Mouse (Mus musculus) heart, embryonic 10.5 days (tissue): ENCODE measurements around the gene Ifna9. TPM values are rescaled to one million over a fixed set of nuclear protein-coding genes. Genes with fewer than 3 reads are reported as not detected.
"Not testable (repeated sequence)": the region's sequence is repeated elsewhere in the genome, so short reads cannot be mapped to it uniquely, and the experiment has no call there.

Source experiments
- DNase-seq: peaks from one replicate; pipeline ENCODE4 v3.0.0-alpha.2; 2017; ENCODE audit warnings: low spot score
- H3K27ac ChIP-seq: fragments of 300-500 bp; sonication (generic); 2 replicates; pipeline ENCODE4 v1.5.1; 2016; ENCODE audit warnings: mild to moderate bottlenecking
- H3K27me3 ChIP-seq: fragments of 300-500 bp; sonication (generic); 2 replicates; pipeline ENCODE4 v1.6.1; 2016; ENCODE audit warnings: mild to moderate bottlenecking; ENCODE audit not compliant: poor library complexity, insufficient read depth, severe bottlenecking
- H3K36me3 ChIP-seq: fragments of 300-500 bp; sonication (generic); 2 replicates; pipeline ENCODE4 v1.6.1; 2016; ENCODE audit warnings: mild to moderate bottlenecking, moderate library complexity
- H3K4me1 ChIP-seq: fragments of 300-500 bp; sonication (generic); 2 replicates; pipeline ENCODE4 v1.6.1; 2016; ENCODE audit warnings: mild to moderate bottlenecking
- H3K4me3 ChIP-seq: fragments of 300-500 bp; sonication (generic); 2 replicates; pipeline ENCODE4 v1.5.1; 2016; ENCODE audit warnings: mild to moderate bottlenecking, moderate library complexity
- H3K9me3 ChIP-seq: fragments of 300-500 bp; sonication (generic); 2 replicates; pipeline ENCODE4 v1.6.1; 2016; ENCODE audit warnings: mild to moderate bottlenecking, moderate library complexity
- WGBS: fragments of 180-500 bp; shearing (Covaris S2); methylation state at CpG from one replicate; pipeline ENCODE4 v1.1.7; 2016; 5-methylcytosine and 5-hydroxymethylcytosine counted together
- polyA plus RNA-seq: library from polyadenylated mRNA; unstranded; fragments of >200 nt; fragmentation: Nextera tagmentation; extraction: Ambion mirVana; gene quantifications from 2 replicates; pipeline ENCODE4 v1.2.1, GENCODE M21; 2016

Gene Ifna9
- not detected in 2 replicates for polyA plus RNA-seq

GRCm38 (mm10) chr4:88592285-88592684 lies at the start of gene Ifna9:
Gene Ifna9 (minus strand): TSS chr4:88592385.
- no peaks in the 10 kb centered on the region for H3K4me1 ChIP-seq
- H3K9me3 ChIP-seq, result no peaks in the 10 kb centered on the region
- H3K27me3 ChIP-seq, result no peaks in the 10 kb centered on the region
- no peak within 1 kb of the TSS for H3K4me3 ChIP-seq
- H3K36me3 ChIP-seq, result no peaks in the 10 kb centered on the region
- 74% methylated on average over 1 of the region's 1 CpGs for WGBS
- H3K27ac ChIP-seq, result no peak within 1 kb of the TSS
- DNase-seq, result no peak

DNA sequence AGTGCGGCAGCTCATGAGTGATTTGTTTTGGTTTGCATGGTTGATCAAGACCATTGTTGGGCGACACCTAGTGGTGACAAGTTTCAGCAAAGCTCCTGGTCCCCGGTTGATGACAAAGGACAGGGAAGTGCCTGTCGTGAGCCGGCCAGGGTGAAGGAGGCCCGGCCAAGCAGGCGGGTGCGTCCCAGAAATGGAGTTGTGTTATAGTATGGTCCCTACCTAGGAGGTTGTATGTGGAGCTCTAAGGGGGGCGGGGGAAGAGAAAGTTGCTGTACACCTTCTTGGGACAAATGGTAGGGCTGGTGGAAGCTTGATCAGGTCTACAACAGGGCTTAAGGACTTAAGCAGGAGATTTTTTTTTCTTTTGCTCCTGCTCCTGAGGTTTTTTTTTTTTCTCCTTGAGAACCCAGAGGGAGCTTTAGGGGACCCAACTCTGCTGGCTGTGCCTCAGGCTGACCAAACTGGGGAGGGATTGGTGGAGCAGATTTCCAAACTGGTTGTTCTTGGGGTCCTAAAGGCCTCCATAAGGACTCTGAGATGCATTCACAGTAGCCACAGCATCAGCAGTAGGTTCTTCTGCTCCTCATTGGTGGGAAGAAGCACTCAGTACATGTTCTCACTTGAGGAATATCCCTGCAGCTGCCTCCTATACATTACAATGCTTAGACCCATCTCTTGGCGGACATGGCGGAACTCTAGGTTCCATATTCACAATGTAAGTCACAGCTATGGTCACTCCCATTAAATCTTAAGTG lies 49.1 kb upstream of the Ifna9 start:
- peak; percentile 93 for DNase-seq
- no peaks in the 10 kb centered on the region for H3K27me3 ChIP-seq
- no peaks in the 10 kb centered on the region for H3K36me3 ChIP-seq
- H3K27ac ChIP-seq, result no peak overlapping the region
- peak overlapping the region; percentile 53 for H3K4me3 ChIP-seq
- H3K9me3 ChIP-seq, result no peaks in the 10 kb centered on the region
- no peaks in the 10 kb centered on the region for H3K4me1 ChIP-seq
- WGBS, result 22% methylated on average over 11 of the region's 11 CpGs

GRCm38 (mm10) chr4:88640704-88641076 lies 48.5 kb upstream of the Ifna9 start:
- no peak for DNase-seq
- 70% methylated on average over 8 of the region's 8 CpGs for whole genome bisulfite sequencing
- Histone ChIP-seq H3K9me3 (no peaks in the 10 kb centered on the region), H3K27ac (no peak overlapping the region), H3K36me3 (no peaks in the 10 kb centered on the region), H3K4me3 (peak overlapping the region; percentile 53), H3K4me1 (no peaks in the 10 kb centered on the region), H3K27me3 (no peaks in the 10 kb centered on the region)

- H3K27me3 ChIP-seq, result no peaks in the 10 kb centered on the region
- no peaks in the 10 kb centered on the region for H3K4me1 ChIP-seq
- no peak within 1 kb of the TSS for H3K27ac ChIP-seq
- no peaks in the 10 kb centered on the region for H3K9me3 ChIP-seq
- no peak for DNase-seq
- WGBS, result 85% methylated on average over 4 of the region's 4 CpGs
- H3K4me3 ChIP-seq, result no peak within 1 kb of the TSS
- no peaks in the 10 kb centered on the region for H3K36me3 ChIP-seq
These were observed 42.1 kb upstream of the Ifna9 start, which contains the start of gene C87499 for GRCm38 (mm10) chr4:88634311-88634710. Gene C87499 (minus strand): TSS chr4:88634411.

DNA sequence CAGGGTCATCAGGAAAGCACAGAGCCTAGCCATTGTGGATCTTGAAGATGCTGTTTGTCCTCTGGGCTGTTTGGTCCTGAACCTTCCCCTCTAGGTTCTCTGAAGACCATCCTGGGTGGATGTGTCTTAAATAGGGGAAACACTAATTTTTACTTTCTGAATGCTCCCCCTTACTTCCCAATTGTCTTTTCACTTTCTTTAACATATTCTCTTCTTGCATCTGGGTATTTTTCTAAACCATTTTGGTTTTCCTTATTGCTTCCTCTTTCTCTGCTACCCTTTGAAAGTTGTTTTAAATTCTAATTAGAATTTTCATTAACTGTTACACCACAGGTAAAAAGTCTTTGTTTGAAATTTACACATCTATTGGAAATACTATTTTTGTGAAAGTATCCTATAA lies 11.1 kb upstream of the Ifna9 start, which contains the start of gene Ifna12:
Gene Ifna12 (minus strand): TSS at position 101 of the 400 bp plus-strand sequence.
- H3K36me3 ChIP-seq, result no peaks in the 10 kb centered on the region
- DNase-seq, result no peak
- H3K27me3 ChIP-seq, result no peaks in the 10 kb centered on the region
- H3K27ac ChIP-seq, result no peak within 1 kb of the TSS
- no peak within 1 kb of the TSS for H3K4me3 ChIP-seq
- H3K4me1 ChIP-seq, result no peaks in the 10 kb centered on the region
- H3K9me3 ChIP-seq, result no peaks in the 10 kb centered on the region

DNA sequence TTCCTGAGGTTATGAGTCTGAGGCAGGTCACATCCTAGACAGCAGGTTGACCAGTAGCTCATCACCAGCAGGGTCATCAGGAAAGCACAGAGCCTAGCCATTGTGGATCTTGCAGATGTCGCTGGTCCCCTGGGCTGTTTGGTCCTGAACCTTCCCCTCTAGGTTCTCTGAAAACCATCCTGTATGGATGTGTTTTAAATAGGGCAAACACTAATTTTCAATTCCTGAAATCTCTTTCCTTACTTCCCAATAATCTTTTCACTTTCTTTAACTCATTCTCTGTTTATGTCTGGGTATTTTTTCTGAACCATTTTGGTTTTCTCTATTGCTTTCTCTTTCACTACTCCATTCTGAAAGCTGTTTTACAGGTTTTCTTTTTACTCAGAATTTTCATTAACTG lies 20.5 kb downstream of the Ifna9 start, which contains the start of gene Ifna14:
Gene Ifna14 (minus strand): TSS at position 101 of the 400 bp plus-strand sequence.
- no peak within 1 kb of the TSS for H3K27ac ChIP-seq
- no peak for DNase-seq
- 67% methylated on average over 1 of the region's 1 CpGs for WGBS
- no peaks in the 10 kb centered on the region for H3K9me3 ChIP-seq
- no peaks in the 10 kb centered on the region for H3K4me1 ChIP-seq
- no peaks in the 10 kb centered on the region for H3K36me3 ChIP-seq
- no peaks in the 10 kb centered on the region for H3K27me3 ChIP-seq
- H3K4me3 ChIP-seq, result no peak within 1 kb of the TSS

DNA sequence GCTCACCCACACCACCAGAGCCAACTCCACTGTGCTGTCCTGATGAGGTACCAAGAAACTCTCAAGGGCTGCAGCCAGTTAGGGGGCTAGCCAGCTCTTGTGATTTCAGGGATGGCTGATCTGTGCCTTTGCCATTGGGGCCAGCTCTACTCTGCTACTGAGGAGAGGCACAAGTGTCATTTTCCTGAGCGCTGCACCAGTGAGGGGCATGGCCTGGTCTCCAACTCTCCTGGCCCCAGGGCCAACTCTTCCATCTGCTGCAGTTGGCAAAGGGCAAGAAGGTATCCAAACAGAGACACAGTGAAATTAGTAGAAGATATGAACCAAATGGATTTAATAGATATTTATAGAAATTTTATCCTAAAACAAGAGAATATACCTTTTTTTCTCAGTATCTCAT lies 30.4 kb downstream of the Ifna9 start:
- DNase-seq, result no peak
- no peak overlapping the region for H3K27ac ChIP-seq
- no peaks in the 10 kb centered on the region for H3K9me3 ChIP-seq
- no peaks in the 10 kb centered on the region for H3K27me3 ChIP-seq
- 94% methylated on average over 1 of the region's 1 CpGs for WGBS
- no peaks in the 10 kb centered on the region for H3K36me3 ChIP-seq
- no peak overlapping the region for H3K4me3 ChIP-seq
- H3K4me1 ChIP-seq, result no peaks in the 10 kb centered on the region

- H3K36me3 ChIP-seq, H3K27ac ChIP-seq, H3K4me1 ChIP-seq, H3K27me3 ChIP-seq, H3K4me3 ChIP-seq, H3K9me3 ChIP-seq, DNase-seq: not testable (repeated sequence)
These were observed 34.0 kb downstream of the Ifna9 start, which contains the start of gene Ifna15 for GRCm38 (mm10) chr4:88558145-88558544. Gene Ifna15 (minus strand): TSS chr4:88558245.

DNA sequence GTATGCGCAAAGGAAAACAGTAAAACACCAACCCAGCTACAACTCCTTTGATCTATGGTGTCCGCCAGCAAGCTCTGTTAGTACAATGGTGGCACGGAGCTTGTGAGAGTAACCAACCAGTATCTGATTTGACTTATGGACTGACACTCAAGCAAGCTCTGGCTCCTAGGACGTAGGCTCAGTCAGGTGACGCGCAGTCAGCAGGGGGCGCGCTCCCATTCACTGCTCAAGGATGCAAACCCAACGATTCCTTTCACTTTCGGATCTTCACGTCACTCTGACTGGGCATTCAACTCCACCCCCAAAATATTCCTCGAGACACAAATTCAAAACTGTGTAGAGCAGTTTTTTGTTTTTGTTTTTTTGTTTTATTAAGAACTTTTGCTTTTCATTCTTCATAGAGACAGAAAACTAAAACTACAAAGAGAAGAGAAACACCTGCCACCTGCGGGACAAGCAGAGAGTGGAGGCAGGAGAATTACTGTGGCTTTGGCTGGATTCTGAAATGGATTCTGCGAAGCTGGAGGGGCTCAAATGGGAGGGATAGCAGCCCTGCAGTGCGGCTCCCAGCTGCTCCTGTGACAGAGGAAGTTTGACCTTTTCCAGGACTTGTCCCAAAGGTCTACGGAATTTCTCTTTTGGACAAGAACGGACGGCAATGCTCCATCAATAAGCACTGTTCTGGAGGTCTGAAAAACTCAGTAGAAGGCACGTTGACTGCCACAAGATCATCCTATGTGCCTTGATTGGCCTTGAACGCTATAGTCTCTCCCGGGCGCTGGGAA lies 41.8 kb downstream of the Ifna9 start:
- DNase-seq, result peak; percentile 85
- H3K4me3 ChIP-seq, result peak overlapping the region; percentile 53
- 31% methylated on average over 22 of the region's 22 CpGs for WGBS

DNA sequence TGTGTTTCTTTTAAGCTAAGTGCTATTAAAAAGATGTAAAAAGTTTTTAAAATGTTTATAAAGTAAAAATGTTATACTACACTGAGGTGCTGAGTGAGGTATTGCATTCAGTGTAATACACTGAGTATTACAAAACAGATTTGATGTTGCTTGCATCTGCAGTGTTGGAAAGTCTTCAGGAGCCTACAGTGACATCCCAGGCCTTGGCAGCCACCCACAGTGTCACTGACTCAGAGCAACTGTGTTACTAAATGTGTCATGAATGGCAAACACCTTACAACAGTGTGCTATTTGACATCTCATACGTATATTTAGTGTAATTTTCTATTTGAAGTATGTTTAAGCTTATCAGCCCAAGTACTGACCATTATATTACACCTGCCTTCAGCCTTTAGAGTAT lies 44.2 kb downstream of the Ifna9 start:
- no peak for DNase-seq

More for the DNA sequence above, 41.8 kb downstream of the Ifna9 start:
- H3K36me3 ChIP-seq, result no peaks in the 10 kb centered on the region
- H3K4me1 ChIP-seq, result peaks cover 4% of the 10 kb centered on the region; the same call in 1 of the 2 replicates
- H3K27ac ChIP-seq, result peak overlapping the region; percentile 43; the same call in 1 of the 2 replicates
- H3K27me3 ChIP-seq, result no peaks in the 10 kb centered on the region
- no peaks in the 10 kb centered on the region for H3K9me3 ChIP-seq

GRCm38 (mm10) chr4:88543649-88544234 lies 48.4 kb downstream of the Ifna9 start:
- DNase-seq, result no peak
- H3K36me3 ChIP-seq, result no peaks in the 10 kb centered on the region
- no peaks in the 10 kb centered on the region for H3K4me1 ChIP-seq
- no peaks in the 10 kb centered on the region for H3K9me3 ChIP-seq
- WGBS, result 47% methylated on average over 2 of the region's 2 CpGs
- H3K27ac ChIP-seq, result no peak overlapping the region
- H3K27me3 ChIP-seq, result no peaks in the 10 kb centered on the region
- no peak overlapping the region for H3K4me3 ChIP-seq

More for the DNA sequence above, 44.2 kb downstream of the Ifna9 start:
- Histone ChIP-seq H3K27ac (no peak overlapping the region), H3K4me1 (peaks cover 4% of the 10 kb centered on the region; the same call in 1 of the 2 replicates), H3K36me3 (no peaks in the 10 kb centered on the region), H3K4me3 (no peak overlapping the region), H3K9me3 (no peaks in the 10 kb centered on the region), H3K27me3 (no peaks in the 10 kb centered on the region)
- 71% methylated on average over 1 of the region's 1 CpGs for WGBS
